Mouse (Mus musculus): Measurements from ENCODE around the gene Prcp.

- TF ChIP-seq CTCF (IDR thresholded peaks at IDR 0.05; ENCODE audit: extremely low read depth, insufficient read depth, insufficient read length, insufficient replicate concordance) (no peak), POLR2A (IDR thresholded peaks at IDR 0.05; ENCODE audit: low read depth, low read length) (no peak)
Measured at GRCm38 (mm10) chr7:92870161-92870560, 4.1 kb upstream of the Prcp start.
